Mouse (Mus musculus): ENCODE results near the gene Vmn2r33.
"Not testable (repeated sequence)": the region's sequence is repeated elsewhere in the genome, so short reads cannot be mapped to it uniquely, and the experiment has no call there.

The Vmn2r33 gene

GRCm38 (mm10) chr7:7566686-7567085, at the start of gene Vmn2r33:
TSS of gene Vmn2r33 (minus strand) at chr7:7566786.
- not testable (repeated sequence) for DNase-seq (ENCODE audit: low read depth in 2 of 2, low spot score in 2 of 2)
